Mouse (Mus musculus) lung, adult 18-20 months (tissue): ENCODE results near the gene Ube2o.
A peak's percentile ranks its signal among the peaks of the same experiment; 100 is the strongest.
"Not testable (repeated sequence)": the region's sequence is repeated elsewhere in the genome, so short reads cannot be mapped to it uniquely, and the experiment has no call there.

Experiments
- DNase-seq, 2 experiments: peaks; one replicate each; pipeline ENCODE4 v3.0.0; 2022; ENCODE audit warnings: mixed read lengths in 2 of 2

Ube2o gene

DNA sequence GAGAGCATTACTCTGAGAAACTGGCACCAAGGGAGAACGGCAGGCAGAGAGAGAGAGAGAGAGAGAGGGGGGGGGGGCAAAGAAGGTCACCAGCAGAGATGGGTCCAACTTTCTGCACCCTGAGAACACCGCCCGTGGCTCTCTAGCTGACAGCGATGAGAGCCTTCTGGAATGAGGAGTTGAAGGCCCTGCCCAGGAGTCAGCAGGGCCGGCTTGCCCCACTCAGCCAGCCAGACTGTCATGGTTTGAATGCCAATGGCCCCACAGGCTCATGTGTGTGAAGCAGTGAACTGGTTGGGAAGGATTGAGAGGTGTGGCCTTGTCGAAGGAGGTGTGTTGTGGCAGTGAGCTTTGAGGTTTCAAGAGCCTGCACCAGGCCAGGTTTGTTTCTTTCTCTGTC lies 32.0 kb upstream of the Ube2o start:
- no peak for DNase-seq

DNA sequence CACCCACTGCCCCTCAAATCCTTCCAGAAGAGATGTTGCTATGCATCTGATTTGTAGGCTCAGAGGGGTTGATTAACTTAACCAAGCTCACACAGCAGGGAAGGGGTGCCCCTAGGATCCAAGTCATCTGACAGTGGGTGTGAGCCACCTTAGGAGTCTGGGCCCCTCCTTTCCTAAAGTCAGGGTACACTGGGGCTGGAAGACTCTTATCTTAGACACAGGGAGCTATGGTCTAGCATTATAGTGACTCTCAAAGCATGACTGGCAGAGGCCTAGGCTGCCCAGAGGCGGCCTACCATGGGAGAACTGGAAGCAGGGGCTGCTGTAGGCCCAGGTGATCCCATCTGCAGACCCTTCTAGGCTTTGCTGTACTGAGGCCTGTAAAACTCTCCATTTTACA lies 31.3 kb upstream of the Ube2o start:
- DNase-seq, result no peak

DNA sequence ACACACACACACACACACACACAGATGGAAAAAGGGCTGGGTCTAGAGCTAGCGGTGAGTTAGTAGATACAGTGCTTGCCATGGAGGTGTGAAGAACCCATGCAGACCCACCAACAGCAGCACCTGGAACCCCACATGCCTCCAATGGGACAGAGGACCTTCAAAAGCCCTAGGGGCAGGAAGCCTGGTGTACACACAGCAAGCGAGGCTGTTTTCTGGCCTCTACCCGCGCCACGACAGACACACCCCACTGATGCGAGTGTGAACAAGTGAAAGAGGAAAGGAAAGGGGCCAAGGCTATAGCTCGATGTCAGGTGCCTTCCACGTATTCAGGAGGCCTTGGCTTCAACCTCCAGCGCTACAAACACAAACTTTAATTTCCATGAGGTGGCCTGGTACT lies 30.6 kb upstream of the Ube2o start:
- DNase-seq, result no peak

DNA sequence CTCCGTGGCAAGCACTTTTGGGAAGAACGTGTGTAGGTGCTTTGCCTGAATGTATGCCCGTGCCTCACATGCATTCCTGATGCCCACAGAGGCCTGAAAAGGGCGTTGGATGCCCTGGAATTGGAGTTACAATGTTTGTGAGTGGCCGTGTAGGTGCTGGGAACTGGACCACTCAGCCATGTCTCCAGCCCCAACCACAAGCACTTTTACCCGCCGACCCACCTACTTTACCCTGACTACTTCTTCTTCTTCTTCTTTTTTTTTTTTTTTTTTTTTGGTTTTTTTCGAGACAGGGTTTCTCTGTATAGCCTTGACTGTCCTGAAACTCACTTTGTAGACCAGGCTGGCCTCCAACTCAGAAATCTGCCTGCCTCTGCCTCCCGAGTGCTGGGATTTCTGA lies 29.9 kb upstream of the Ube2o start:
- DNase-seq, result not testable (repeated sequence)

DNA sequence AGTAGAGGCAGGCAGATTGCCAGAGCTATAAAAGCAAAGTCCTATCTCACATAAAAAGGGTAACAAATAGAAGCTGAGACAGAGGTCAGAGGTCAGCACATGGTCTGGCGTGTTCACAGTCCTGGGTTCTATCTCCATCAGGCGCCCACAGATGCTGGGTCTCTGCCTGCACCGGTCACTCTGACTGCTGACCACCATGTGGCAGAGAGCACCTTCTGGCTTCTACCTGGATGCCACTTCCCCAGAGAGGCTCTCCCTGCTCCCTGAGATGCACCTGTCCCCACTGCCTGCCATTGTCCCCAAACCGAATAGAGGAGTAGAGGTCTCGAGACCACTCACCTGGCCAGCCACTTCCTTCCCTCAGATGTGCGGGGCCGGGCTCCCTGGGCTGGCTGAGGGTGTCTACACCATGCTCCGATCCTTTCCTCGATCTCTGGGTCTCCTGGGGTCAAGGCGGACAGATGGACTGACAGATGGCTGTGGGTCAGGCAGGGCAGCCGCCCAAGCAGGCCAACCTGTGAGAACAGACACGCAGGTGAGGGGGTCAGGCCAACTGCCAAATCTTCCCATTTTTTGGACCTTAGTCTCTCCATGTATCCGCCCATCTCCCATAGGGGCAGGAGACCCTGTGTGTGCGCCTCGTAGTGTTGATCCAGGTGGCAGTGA lies 28.9 kb upstream of the Ube2o start:
- DNase-seq, result no peak

DNA sequence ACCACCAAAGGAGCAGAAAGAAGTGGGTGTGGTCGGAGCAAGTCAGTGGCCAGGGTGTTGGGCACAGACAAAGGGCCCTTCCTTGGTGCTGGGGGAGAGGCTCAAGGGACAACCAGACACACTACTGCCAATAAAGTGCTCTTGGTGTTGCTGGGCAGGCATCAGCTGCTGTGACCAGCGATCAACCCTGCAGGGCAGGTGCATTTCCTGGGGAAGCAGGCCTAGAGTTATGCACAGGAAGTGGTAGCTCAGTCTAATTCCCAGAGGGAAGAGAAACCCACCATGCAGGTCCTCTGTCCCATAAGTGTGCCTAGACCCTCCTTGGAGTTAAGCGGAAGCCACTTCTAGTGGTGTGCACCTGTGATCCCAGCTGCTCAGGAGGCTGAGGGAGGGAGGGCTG lies 26.5 kb upstream of the Ube2o start:
- DNase-seq, result no peak

DNA sequence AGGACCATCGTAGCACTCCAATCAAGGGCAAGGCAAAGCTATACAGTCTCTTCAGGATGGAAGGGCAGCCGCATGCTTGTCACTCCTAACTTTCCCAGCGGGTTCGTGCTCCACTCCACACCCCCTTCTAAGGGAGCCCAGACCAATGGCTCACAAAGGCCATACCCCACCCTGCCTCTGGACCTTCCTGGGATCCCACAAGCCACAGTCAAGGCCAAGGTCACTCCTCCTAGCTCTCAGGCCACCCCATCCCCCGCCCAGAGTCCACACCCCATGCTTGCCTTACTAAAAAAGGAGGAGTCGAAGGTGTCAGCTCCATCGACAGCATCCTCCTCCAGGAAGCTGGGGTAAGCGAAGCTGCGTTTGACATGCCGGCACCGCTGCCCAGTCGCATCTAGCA lies 22.9 kb upstream of the Ube2o start:
- no peak for DNase-seq

DNA sequence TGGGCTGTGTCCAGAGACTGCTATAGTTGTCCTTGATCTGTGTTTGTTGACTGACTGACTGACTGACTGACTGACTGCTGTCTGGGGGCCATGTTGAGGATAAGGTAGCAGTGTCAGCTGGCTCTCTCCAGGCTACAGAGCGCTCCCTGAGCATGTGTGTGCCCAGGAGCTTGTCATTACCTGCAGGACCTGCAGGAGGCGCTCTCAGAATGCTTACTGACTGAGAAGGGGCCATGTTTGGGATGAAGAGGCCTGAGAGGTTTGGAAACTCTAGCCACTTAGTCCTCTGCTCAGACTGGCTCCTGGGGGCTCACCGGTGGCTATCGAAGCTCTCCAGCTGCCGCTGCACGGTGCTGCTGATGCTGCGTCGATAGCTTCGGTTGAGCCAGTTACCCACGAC lies 22.1 kb upstream of the Ube2o start:
- DNase-seq, result peak in 1 of 2 experiments; percentile 53

DNA sequence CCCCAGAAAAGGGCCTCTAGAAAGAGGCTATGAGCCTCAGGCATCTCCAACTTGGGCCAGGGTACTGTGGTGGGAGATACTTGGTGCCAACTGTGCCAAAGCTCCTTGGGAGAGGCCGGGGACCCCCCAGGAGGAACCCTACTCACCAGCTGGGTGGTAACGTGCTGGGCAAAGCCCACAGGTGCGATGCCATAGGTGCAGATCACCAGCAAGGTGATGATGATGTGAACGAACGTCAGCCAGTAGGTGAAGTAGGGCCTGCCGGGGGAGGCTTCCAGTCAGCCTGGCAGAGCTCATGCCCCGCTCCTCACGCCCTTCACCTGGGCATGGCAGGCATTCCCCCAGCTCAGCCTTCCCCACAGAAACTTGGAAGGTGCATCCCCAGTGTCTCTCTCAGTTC lies 20.8 kb upstream of the Ube2o start:
- DNase-seq, result no peak

DNA sequence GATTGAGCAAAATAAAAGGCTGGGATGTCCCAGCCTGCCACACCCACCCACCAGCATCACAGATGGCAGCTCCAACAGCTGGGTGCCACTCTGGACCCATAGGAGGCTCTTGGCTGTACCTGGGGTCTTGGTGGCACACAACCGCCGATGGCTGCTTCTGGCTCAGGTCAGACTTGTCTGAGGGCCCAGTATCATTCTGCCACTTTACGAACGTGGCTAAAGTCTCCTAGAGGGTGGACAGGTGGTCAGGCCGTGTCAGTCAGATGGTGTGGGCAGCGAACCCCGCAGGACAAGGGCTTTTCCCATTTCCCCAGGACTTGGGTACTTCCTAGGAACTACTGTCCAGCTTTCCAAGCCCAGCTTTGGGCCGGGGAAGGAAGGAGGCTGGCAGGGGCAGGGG lies 19.9 kb upstream of the Ube2o start:
- no peak for DNase-seq

DNA sequence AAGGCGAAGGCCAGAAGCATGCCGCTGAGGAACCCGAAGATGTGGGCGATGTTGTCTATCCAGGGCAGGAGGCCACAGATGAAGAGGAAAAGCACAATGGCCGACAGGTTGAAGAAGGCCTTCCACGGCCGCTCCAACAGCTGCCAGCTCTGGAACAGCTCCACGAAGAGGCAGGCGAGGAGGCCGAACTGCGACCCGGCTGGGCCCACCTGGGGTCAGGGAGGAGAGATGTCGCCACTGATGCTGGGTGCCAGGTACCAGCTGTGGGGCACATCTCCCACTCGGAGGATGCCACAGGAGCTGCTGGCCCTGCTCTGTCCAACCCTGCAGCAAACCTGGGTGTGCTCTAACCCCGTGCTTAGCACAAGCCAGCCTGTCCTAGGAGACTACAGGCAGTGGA lies 18.0 kb upstream of the Ube2o start:
- no peak for DNase-seq

DNA sequence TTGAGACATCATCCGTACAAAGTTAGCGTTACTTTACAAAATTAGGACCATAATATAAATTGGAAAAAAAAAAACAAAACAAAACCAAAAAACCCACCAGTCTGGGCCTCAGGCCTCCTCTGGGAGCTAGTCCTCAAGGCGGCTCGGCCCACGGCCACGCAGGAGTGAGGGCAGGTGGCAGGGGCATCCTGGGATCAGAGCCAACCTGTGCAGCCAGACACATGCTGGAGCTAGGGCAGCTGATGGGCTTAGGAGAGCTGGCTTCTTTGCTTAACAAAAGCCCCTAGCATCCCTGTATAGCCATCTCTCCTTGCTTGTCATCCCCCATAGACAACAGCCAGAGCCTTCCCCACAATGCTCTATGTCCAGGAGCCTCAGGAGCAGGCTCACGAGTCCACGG lies 16.9 kb upstream of the Ube2o start:
- DNase-seq, result no peak

DNA sequence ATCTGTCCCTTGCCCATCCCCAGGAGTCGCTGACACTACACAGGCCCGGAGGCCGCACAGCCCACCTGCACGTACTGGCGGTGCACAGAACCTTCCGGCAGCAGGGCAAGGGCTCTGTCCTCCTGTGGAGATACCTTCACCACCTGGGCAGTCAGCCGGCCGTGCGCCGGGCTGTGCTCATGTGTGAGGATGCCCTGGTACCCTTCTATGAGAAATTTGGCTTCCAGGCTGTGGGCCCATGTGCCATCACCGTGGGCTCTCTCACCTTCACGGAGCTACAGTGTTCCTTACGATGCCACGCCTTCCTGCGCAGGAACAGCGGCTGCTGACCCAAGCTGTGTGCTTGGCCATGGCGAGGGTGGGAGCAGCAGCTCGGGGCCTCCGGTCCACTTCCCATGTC lies 15.5 kb upstream of the Ube2o start:
- DNase-seq, result no peak

DNA sequence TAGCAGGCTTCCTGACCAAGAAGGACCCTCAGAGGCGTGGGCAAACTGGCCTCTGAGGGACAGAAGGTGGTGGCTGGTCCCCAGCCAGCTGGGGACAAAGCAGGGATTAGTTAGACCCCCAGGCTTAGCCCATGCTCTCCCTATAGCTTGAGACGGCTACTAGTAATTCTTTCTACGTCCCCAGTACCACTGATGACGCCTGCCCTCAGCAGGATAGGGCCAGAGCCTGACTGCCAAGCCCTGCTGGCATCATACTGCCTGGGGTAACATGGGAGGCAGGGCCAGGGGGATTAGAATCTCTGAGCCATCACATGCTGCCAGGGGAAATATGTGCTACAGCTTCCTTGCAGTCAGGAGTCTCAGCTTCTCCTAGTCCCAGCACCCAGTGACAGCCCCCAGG lies 12.1 kb upstream of the Ube2o start:
- no peak for DNase-seq

DNA sequence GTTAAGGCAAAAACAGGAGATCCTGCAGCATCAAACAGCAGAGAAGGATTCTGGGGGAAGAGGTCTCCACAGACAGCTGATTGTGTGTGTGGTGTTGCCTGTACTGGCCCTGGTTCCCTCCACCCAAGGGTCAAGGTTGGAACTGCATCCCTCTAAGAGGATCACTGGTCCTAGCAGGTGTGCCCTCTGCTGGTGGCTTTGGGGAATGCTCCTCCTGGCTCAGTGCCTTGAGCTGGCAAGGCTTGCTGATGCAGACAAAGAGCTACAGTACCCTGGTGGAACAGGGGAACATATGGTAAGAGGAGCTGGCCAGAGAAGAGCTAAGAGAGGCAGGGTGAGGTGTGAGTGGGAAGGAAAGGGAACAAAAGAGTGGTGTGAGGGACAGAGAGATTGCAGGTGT lies 11.2 kb upstream of the Ube2o start:
- peak; percentile 90 to 94 for DNase-seq

DNA sequence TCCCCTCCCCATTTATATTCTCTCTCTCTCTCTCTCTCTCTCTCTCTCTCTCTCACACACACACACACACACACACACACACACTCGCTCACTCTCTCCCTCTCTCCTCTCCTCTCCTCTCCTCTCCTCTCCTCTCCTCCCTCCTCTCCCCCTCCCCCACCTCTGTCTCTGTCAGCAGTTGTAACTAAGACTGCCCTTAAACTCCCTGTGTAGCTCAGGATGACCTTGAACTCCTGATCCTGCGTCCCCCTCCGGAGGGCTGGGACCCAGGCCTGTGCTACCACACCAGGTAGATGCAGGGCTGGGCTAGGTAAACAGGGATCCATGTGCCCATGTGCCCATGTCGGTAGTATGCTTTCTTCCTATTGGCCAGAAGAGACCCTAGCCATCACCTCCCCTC lies 10.4 kb upstream of the Ube2o start:
- no peak for DNase-seq

DNA sequence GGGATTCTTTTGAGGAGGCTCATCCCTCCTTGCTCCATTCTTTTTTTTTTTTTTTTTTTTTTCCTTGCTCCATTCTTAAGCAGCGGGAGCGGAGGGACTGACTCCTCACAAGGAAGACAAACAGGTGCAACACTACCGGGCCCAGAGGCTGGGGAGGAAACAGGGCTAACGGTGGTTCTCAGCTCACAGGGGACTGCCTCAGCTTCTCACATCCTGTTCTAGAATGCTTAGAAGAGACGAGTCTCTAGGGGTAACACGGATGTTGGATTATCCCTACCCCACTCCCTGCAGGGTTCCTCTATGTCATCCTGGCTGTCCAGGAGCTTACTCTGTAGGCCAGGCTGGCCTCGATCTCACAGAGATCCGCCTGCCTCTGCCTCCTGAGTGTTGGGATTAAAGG lies 8.3 kb upstream of the Ube2o start:
- no peak for DNase-seq

DNA sequence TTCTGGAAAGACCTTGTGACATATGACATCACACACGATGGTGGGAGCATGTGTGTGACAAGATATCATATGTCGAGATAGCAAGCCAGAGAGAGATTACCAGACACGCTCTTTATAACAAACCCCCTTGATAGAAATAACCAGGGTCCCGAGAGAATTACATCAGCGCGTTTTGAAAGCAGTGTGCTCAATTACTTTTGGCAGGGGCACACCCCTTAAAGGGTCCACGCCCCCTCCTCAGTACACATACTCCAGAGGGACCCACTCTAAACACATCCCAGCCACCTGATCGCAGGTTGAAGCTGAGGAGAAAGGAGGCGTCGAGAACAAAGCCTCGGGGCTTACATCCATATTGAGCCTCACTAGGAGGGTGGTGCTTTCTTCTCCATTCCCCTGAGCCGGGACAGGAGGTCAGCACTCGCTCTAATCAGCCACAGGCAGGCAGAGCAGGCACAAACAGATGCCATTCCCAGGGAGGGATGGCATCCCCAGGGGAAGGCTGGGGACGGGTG lies 7.8 kb upstream of the Ube2o start:
- DNase-seq, result no peak

DNA sequence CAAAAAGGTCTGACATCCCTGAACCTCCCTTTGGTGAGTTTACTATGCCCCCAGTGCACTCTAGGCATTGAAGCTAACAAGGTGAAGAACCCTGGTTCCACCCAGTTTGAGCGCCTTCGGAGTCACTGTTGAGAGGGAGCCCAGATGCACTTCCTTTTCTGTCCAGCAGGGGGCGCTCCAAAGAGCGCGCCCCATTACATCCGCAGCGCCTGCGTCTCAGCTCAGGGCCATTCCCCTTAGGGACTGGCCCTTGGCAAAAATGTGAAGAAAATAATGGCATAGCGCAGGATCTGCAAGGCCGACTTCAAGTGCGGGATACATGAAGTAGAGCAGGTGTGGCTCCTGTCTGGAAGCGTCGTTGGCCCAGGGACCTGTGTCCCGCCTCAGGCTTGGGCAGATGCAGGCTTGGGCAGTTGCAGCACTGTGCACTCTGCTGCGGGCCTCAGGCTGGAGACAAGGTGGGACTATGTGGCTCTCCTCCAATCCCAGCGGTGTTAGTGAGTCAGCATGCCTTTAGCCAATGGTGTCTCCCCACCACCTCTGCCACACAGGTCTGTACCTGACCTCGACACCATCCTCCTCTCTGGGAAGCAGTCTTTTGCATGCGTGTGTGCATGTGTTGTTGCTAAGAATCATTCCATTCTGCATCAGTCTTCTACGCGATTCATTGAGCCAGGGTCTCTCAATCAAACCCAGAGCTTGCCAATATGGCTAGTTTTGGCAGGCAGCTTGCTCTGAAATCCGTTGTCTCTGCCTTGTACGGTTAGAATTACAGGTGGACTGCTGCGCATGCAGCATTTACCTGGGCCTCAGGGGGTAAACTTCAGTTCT lies 5.8 kb upstream of the Ube2o start:
- peak; percentile 66 to 69 for DNase-seq

DNA sequence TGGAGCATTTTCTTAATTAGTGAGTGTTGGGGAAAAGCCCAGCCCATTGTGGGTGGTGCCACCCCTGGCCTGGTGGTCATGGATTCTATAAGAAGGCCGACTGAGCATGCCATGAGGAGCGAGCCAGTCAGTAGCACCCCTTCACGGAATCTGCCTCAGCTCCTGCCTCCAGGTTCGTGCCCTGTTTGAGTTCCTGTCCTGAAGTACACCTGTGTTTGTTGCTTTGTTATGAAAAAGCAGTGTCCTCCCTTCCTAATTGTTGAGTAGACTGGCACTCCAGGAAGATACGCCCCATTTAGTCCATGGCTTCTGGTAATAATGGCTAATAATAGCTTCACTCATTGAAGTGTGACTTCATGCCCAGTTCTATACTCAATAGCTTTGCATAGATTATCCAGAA lies 5.1 kb upstream of the Ube2o start, which contains the start of gene Aanat:
Gene Aanat (plus strand): TSS at position 123 of the 400 bp plus-strand sequence.
- no peak for DNase-seq

DNA sequence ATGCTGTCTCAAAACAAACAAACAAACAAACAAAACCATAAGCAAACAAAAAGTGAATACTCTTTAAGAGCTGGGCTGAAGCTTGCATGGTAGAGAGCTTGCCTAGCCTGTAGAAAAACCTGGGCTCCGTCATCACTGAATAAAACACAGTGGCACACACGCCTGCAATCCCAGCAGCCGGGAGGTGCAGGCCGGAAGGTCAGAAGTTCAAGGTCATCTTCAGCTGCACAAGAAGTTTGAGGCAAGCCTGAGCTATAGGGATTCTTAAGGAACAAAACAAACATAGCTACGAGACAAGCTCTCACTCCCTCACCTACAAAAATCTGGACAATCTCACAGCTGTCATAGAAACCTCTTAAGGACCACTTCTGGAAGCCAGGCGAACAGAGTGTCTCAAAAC lies 4.4 kb upstream of the Ube2o start:
- DNase-seq, result no peak

DNA sequence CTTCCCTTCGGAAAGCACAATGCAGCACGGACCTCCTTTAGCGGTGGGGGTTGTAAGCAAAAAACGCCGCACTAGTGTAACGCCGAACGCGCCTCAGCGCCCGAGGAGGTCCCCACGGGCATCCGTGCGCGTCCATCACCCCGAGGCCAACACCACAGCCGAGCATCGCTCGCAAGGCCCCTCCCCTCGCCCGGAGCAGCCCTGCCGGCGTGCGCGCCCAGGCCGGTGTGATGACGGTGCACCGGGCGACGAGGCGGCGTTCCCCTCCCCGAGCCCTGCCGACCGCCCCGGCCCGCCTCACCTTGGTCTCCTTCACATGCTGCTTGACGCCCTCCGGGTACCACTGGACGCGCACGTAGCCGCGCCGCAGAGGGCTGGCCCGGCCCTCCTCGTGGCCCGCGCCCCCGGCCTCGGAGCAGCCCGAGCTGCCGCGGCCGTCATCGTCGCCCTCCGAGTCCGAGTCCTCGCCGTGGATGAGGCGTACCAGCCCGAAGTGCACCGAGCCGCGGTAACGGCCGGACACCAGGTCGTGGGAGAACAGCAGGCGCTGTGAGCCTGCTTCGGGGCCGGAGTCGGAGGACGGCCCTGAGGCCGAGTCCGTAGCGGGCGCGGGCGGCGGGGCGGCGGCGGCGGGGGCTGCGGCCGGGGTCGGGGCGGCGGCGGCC lies 404 bp downstream of the Ube2o start:
- peak; percentile 32 to 33 for DNase-seq

DNA sequence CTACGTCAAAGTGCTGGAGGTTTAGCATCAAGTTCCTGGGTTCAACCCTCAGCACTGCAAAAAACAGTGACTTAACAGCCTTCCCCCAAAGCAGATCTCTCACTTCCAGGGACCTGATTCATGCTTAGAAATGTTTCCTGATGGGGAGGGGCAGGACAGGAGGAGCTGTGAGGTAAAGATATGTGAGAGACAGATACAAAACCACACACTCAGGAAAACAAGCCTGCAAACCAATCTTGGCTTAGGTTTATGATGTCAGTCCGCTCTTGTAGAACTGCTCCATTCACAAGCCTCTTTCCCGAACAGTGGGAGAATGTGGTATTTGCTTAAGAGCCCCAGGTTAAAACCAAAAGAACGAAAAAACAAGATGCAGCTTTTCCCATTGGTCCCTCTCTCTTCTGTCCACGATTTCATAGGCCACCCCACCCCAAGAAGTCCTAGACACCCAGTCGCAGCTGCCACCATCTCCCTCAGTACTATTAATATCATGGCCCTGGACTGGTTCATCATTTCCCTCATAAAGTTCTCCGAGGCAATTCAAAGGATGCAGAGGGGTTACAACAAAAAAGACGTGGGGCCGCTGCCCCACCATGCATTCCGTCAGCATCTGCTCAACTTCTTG lies 1.1 kb downstream of the Ube2o start:
- no peak for DNase-seq
